Mouse (Mus musculus): ENCODE measurements around the gene Orai3.

GRCm38 (mm10) chr7:127760478-127760877 is 9.1 kb upstream of the Orai3 start:
- TF ChIP-seq CTCF (IDR thresholded peaks at IDR 0.05; ENCODE audit: low read depth, low read length) (no peak), POLR2A (IDR thresholded peaks at IDR 0.05; ENCODE audit: extremely low read depth, insufficient read depth, low read length) (no peak)
